Mouse (Mus musculus) heart, embryonic 10.5 days (tissue): Measurements from ENCODE around the gene Olfr512. TPM values are rescaled to one million over a fixed set of nuclear protein-coding genes. Genes with fewer than 3 reads are reported as not detected.

ENCODE experiments used
- DNase-seq: peaks from one replicate; pipeline ENCODE4 v3.0.0-alpha.2; 2017; ENCODE audit warnings: low spot score
- H3K27ac ChIP-seq: fragments of 300-500 bp; sonication (generic); 2 replicates; pipeline ENCODE4 v1.5.1; 2016; ENCODE audit warnings: mild to moderate bottlenecking
- H3K27me3 ChIP-seq: fragments of 300-500 bp; sonication (generic); 2 replicates; pipeline ENCODE4 v1.6.1; 2016; ENCODE audit warnings: mild to moderate bottlenecking; ENCODE audit not compliant: poor library complexity, insufficient read depth, severe bottlenecking
- H3K36me3 ChIP-seq: fragments of 300-500 bp; sonication (generic); 2 replicates; pipeline ENCODE4 v1.6.1; 2016; ENCODE audit warnings: mild to moderate bottlenecking, moderate library complexity
- H3K4me1 ChIP-seq: fragments of 300-500 bp; sonication (generic); 2 replicates; pipeline ENCODE4 v1.6.1; 2016; ENCODE audit warnings: mild to moderate bottlenecking
- H3K4me3 ChIP-seq: fragments of 300-500 bp; sonication (generic); 2 replicates; pipeline ENCODE4 v1.5.1; 2016; ENCODE audit warnings: mild to moderate bottlenecking, moderate library complexity
- H3K9me3 ChIP-seq: fragments of 300-500 bp; sonication (generic); 2 replicates; pipeline ENCODE4 v1.6.1; 2016; ENCODE audit warnings: mild to moderate bottlenecking, moderate library complexity
- WGBS: fragments of 180-500 bp; shearing (Covaris S2); methylation state at CpG from one replicate; pipeline ENCODE4 v1.1.7; 2016; 5-methylcytosine and 5-hydroxymethylcytosine counted together
- polyA plus RNA-seq: library from polyadenylated mRNA; unstranded; fragments of >200 nt; fragmentation: Nextera tagmentation; extraction: Ambion mirVana; gene quantifications from 2 replicates; pipeline ENCODE4 v1.2.1, GENCODE M21; 2016

Gene Olfr512
- not detected in 2 replicates for polyA plus RNA-seq

DNA sequence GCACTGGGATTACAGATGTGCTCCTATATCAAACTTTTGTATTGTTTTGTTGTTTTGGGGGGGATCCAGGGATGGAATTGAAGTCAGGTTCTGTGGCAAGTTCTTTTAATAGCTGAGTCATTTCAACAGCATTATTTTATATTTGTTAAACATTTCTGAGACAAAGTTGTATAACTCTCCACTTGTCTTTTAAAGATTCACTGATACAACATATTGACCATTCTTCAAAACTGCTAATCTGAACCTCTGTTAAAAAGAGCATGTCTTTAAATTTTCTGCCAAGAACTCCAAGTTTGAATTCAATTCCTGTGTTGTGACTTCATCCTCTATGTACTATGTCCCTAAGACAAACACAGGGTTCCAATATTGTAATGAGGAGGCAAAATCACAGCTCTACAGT, at the start of gene Olfr512:
TSS of gene Olfr512 (plus strand) at position 301 of the 400 bp plus-strand sequence.
- DNase-seq = no peak
- Histone ChIP-seq H3K9me3 (no peaks in the 10 kb centered on the region), H3K27me3 (no peaks in the 10 kb centered on the region), H3K4me3 (no peak within 1 kb of the TSS), H3K27ac (no peak within 1 kb of the TSS), H3K4me1 (no peaks in the 10 kb centered on the region), H3K36me3 (no peaks in the 10 kb centered on the region)

DNA sequence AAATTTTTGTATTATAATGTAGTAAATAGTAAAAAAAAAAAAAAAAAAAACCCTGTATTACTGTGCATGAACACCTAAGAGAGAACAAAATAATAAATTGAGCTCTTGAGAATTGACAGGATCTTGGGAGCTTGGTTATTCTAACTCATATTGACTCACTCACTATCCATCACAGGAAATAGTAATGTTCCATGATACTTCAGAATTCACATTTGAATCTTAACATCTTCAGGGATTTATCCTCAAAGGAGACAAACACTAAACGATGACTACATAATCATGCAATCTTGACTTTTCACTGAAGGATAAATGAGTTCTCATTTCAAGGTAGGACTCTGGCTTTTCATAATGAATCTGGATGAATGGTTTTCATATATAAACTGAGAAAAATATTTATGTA, 47.0 kb upstream of the Olfr512 start, which contains the start of gene Olfr510:
TSS of gene Olfr510 (plus strand) at position 301 of the 400 bp plus-strand sequence.
- Histone ChIP-seq H3K9me3 (no peaks in the 10 kb centered on the region), H3K36me3 (no peaks in the 10 kb centered on the region), H3K4me1 (no peaks in the 10 kb centered on the region), H3K4me3 (no peak within 1 kb of the TSS), H3K27ac (no peak within 1 kb of the TSS), H3K27me3 (no peaks in the 10 kb centered on the region)
- DNase-seq = no peak
- WGBS = 88% methylated on average over 1 of the region's 1 CpGs

DNA sequence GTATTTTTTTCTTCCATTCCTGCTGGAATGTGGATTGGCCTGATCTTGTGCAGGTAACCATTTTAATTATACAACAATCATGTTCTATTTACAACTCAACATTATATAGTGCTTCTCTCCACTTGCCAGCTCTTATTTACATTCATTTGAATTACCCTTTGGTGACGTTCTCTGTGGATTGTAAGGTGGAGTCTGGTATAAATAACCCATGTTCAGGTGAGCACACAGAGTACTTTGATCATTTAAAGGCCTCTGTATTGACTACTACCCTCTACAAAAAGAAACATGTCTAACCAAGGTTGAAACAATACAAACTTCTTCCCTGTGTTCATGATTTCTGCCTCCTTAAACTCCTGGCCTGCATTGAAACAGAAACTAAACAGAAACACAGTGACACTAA, 42.1 kb upstream of the Olfr512 start:
- DNase-seq = no peak
- no peaks in the 10 kb centered on the region for H3K27me3 ChIP-seq
- no peak overlapping the region for H3K4me3 ChIP-seq
- 57% methylated on average over 1 of the region's 1 CpGs for WGBS
- H3K36me3 ChIP-seq = no peaks in the 10 kb centered on the region
- no peaks in the 10 kb centered on the region for H3K4me1 ChIP-seq
- H3K9me3 ChIP-seq = no peaks in the 10 kb centered on the region
- no peak overlapping the region for H3K27ac ChIP-seq

DNA sequence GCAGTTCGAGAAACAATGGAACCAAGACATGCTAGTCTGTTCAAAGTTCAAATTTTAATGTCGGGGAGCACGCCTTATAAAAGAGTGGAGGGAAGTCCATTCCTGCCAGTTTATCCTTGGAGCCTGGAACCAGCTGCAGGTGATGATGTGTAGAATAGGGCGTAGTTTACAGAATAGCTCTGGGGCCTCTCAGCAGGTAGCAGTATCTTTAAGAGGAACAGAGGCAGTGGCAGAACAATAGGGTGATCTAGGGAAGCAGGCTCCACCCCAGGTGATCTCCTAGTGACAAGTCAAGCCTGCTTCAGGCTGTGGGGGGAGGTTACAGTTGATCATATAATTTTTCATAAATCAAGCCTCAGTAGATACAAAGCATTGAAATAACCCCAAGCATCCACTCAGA, 34.2 kb upstream of the Olfr512 start:
- H3K27ac ChIP-seq = no peak overlapping the region
- H3K27me3 ChIP-seq = no peaks in the 10 kb centered on the region
- H3K4me1 ChIP-seq = no peaks in the 10 kb centered on the region
- H3K36me3 ChIP-seq = no peaks in the 10 kb centered on the region
- no peak for DNase-seq
- H3K4me3 ChIP-seq = no peak overlapping the region
- 69% methylated on average over 4 of the region's 4 CpGs for WGBS
- peaks cover 2% of the 10 kb centered on the region; the same call in 1 of the 2 replicates for H3K9me3 ChIP-seq

DNA sequence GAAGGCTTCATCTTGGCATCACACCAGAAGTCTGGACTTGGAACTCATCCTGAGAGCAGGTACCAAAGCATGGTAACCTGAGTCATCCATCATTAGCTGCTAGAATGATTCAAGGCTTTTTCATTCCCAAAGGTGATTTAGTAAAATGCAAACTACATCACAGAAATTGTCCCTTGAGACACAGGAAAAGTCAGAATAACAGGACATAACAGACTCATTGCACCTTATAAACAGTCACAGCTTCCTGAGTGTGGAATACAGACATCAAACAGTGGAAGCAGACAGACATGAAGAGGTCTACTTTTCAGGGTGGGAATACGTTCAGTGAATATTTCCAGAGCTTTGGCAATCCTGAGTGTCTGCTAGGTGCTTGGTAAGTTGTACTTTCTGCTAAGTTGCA, 37.6 kb downstream of the Olfr512 start, which contains the start of gene Olfr513:
TSS of gene Olfr513 (plus strand) at position 301 of the 400 bp plus-strand sequence.
- Histone ChIP-seq H3K9me3 (no peaks in the 10 kb centered on the region), H3K27me3 (no peaks in the 10 kb centered on the region), H3K27ac (no peak within 1 kb of the TSS), H3K36me3 (no peaks in the 10 kb centered on the region), H3K4me1 (no peaks in the 10 kb centered on the region), H3K4me3 (no peak within 1 kb of the TSS)
- WGBS = 60% methylated on average over 1 of the region's 1 CpGs
- DNase-seq = no peak

DNA sequence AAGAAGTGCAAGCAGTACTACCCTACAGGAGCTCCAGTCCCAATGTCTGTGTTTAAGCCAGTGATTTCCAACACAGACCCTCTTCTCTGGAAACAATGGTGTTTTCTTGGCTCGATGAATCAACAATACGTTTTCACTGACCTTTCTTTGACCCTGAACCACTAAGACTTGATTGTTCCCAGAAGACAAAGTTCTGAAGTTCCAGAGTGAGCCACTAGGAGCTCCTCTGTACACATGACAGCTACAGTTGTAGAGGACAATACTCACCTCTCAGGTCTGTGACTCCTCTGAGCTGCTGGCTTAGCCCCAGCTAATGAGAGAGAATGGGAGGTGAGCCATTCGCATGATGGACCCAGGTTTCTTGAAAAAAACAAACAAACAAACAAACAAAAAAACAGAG, 47.3 kb downstream of the Olfr512 start:
- WGBS = 45% methylated on average over 3 of the region's 3 CpGs
- no peaks in the 10 kb centered on the region for H3K9me3 ChIP-seq
- H3K4me3 ChIP-seq = no peak overlapping the region
- no peak for DNase-seq
- H3K27me3 ChIP-seq = no peaks in the 10 kb centered on the region
- H3K36me3 ChIP-seq = no peaks in the 10 kb centered on the region
- no peak overlapping the region for H3K27ac ChIP-seq
- no peaks in the 10 kb centered on the region for H3K4me1 ChIP-seq

Other genes with a start within 250 kb of the Olfr512 start
- not detected in 2 replicates for gene Olfr498, start 248.0 kb upstream of the Olfr512 start, polyA plus RNA-seq
- gene Olfr502, start 188.3 kb upstream of the Olfr512 start, polyA plus RNA-seq = not detected in 2 replicates
- gene Olfr503, start 168.8 kb upstream of the Olfr512 start, polyA plus RNA-seq = not detected in 2 replicates
- not detected in 2 replicates for gene Olfr504, start 147.5 kb upstream of the Olfr512 start, polyA plus RNA-seq
- gene Olfr506, start 102.5 kb upstream of the Olfr512 start, polyA plus RNA-seq = not detected in 2 replicates
- gene Olfr507, start 91.5 kb upstream of the Olfr512 start, polyA plus RNA-seq = not detected in 2 replicates
- gene Olfr508, start 83.3 kb upstream of the Olfr512 start, polyA plus RNA-seq = not detected in 2 replicates
- gene Olfr509, start 61.4 kb upstream of the Olfr512 start, polyA plus RNA-seq = not detected in 2 replicates
- not detected in 2 replicates for gene Olfr510, start 46.9 kb upstream of the Olfr512 start, polyA plus RNA-seq
- gene Olfr513, start 37.7 kb downstream of the Olfr512 start, polyA plus RNA-seq = not detected in 2 replicates
- not detected in 2 replicates for gene Olfr514, start 112.7 kb downstream of the Olfr512 start, polyA plus RNA-seq
- gene Olfr516, start 137.2 kb downstream of the Olfr512 start, polyA plus RNA-seq = not detected in 2 replicates
- not detected in 2 replicates for gene Olfr517, start 159.1 kb downstream of the Olfr512 start, polyA plus RNA-seq
- not detected in 2 replicates for gene Olfr518, start 171.7 kb downstream of the Olfr512 start, polyA plus RNA-seq
- gene Olfr519, start 181.1 kb downstream of the Olfr512 start, polyA plus RNA-seq = not detected in 2 replicates
- gene Nlrp10, start 216.9 kb downstream of the Olfr512 start, polyA plus RNA-seq = 1.9 and 3.8 TPM in 2 replicates
- 49.3 and 61.1 TPM in 2 replicates for gene Eif3f, start 221.1 kb downstream of the Olfr512 start, polyA plus RNA-seq
- 0.25 and 0.88 TPM in 2 replicates for gene Tub, start 237.0 kb downstream of the Olfr512 start, polyA plus RNA-seq